Mouse (Mus musculus) neural tube, embryonic 14.5 days (tissue): ENCODE data around the gene Zfp618. TPM values are rescaled to one million over a fixed set of nuclear protein-coding genes. Genes with fewer than 3 reads are reported as not detected.

Source experiments
- ATAC-seq: fragments of 200-750 bp; cut with Nextera tagmentation; 2 replicates; pipeline ENCODE4 v1.8.0; 2017; ENCODE audit warnings: low read depth, mild to moderate bottlenecking, moderate TSS enrichment, moderate library complexity
- H3K27ac ChIP-seq: fragments of 300-500 bp; sonication (generic); 2 replicates; pipeline ENCODE4 v1.5.1; 2014; ENCODE audit warnings: low read depth, mild to moderate bottlenecking, control low read depth, low read length, moderate library complexity, mixed read lengths
- H3K27me3 ChIP-seq: fragments of 300-500 bp; sonication (generic); 2 replicates; pipeline ENCODE4 v1.6.1; 2014; ENCODE audit warnings: low read length; ENCODE audit not compliant: control insufficient read depth, insufficient read depth
- H3K36me3 ChIP-seq: fragments of 300-500 bp; sonication (generic); 2 replicates; pipeline ENCODE4 v1.6.1; 2014; ENCODE audit warnings: low read length, mixed read lengths; ENCODE audit not compliant: control insufficient read depth, insufficient read depth
- H3K4me1 ChIP-seq: fragments of 300-500 bp; sonication (generic); 2 replicates; pipeline ENCODE4 v1.6.1; 2014; ENCODE audit warnings: low read length; ENCODE audit not compliant: control insufficient read depth, insufficient read depth
- H3K4me2 ChIP-seq: fragments of 300-500 bp; sonication (generic); 2 replicates; pipeline ENCODE4 v1.6.1; 2014; ENCODE audit warnings: mild to moderate bottlenecking, low read depth, low read length, control low read depth
- H3K4me3 ChIP-seq: fragments of 300-500 bp; sonication (generic); 2 replicates; pipeline ENCODE4 v1.5.1; 2014; ENCODE audit warnings: low read depth, low read length, control low read depth, mixed read lengths
- H3K9ac ChIP-seq: fragments of 300-500 bp; sonication (generic); replicated peaks from 2 replicates; pipeline ENCODE4 v1.6.1; 2014; ENCODE audit warnings: low read depth, mild to moderate bottlenecking, control low read depth, low read length, mixed read lengths
- H3K9me3 ChIP-seq: fragments of 300-500 bp; sonication (generic); 2 replicates; pipeline ENCODE4 v1.6.1; 2016; ENCODE audit warnings: low read length; ENCODE audit not compliant: control insufficient read depth
- WGBS: fragments of 180-500 bp; shearing (Covaris S2); extraction: QIAGEN DNeasy Blood & Tissue Kit; methylation state at CpG from one replicate; pipeline ENCODE4 v1.1.7; 2014; 5-methylcytosine and 5-hydroxymethylcytosine counted together
- polyA plus RNA-seq: library from polyadenylated mRNA; unstranded; fragments of >200 nt; fragmentation: Nextera tagmentation; extraction: Ambion mirVana; gene quantifications from 2 replicates; pipeline ENCODE4 v1.2.1, GENCODE M21; 2014

The Zfp618 gene
- polyA plus RNA-seq, 1 experiment from 2014 or later = 30.2 TPM

GRCm38 (mm10) chr4:62969526-62969925, 4.2 kb downstream of the Zfp618 start:
- H3K4me1 ChIP-seq = peaks cover 6% of the 10 kb centered on the region; the same call in 1 of the 2 replicates
- H3K27me3 ChIP-seq = no peaks in the 10 kb centered on the region
- H3K9ac ChIP-seq = no peak overlapping the region
- no peak for ATAC-seq
- H3K9me3 ChIP-seq = no peaks in the 10 kb centered on the region
- no peak overlapping the region for H3K4me2 ChIP-seq
- WGBS = 91% methylated on average over 5 of the region's 5 CpGs
- H3K27ac ChIP-seq = no peak overlapping the region
- H3K4me3 ChIP-seq = no peak overlapping the region
- H3K36me3 ChIP-seq = no peaks in the 10 kb centered on the region

GRCm38 (mm10) chr4:62971991-62972390, 6.6 kb downstream of the Zfp618 start:
- Histone ChIP-seq H3K27me3 (no peaks in the 10 kb centered on the region), H3K4me1 (peaks cover 8% of the 10 kb centered on the region; the same call in 1 of the 2 replicates), H3K9me3 (no peaks in the 10 kb centered on the region), H3K9ac (no peak overlapping the region), H3K4me2 (no peak overlapping the region), H3K36me3 (no peaks in the 10 kb centered on the region), H3K4me3 (no peak overlapping the region), H3K27ac (no peak overlapping the region)
- no peak for ATAC-seq
- 87% methylated on average over 1 of the region's 1 CpGs for WGBS

- no peak overlapping the region for H3K27ac ChIP-seq
- H3K4me3 ChIP-seq = no peak overlapping the region
- H3K36me3 ChIP-seq = no peaks in the 10 kb centered on the region
- peaks cover 9% of the 10 kb centered on the region for H3K4me1 ChIP-seq
- no peak overlapping the region for H3K4me2 ChIP-seq
- H3K9ac ChIP-seq = no peak overlapping the region
- no peaks in the 10 kb centered on the region for H3K27me3 ChIP-seq
- WGBS = 65% methylated on average over 3 of the region's 3 CpGs
- no peaks in the 10 kb centered on the region for H3K9me3 ChIP-seq
- ATAC-seq = no peak
Measured at GRCm38 (mm10) chr4:62973086-62973485, 7.7 kb downstream of the Zfp618 start.

GRCm38 (mm10) chr4:62974901-62975300, 9.5 kb downstream of the Zfp618 start:
- Histone ChIP-seq H3K9ac (no peak overlapping the region), H3K4me3 (no peak overlapping the region), H3K4me2 (no peak overlapping the region), H3K27ac (no peak overlapping the region), H3K4me1 (peaks cover 22% of the 10 kb centered on the region), H3K27me3 (no peaks in the 10 kb centered on the region), H3K36me3 (no peaks in the 10 kb centered on the region), H3K9me3 (no peaks in the 10 kb centered on the region)
- WGBS = 85% methylated on average over 2 of the region's 2 CpGs
- ATAC-seq = no peak

- Histone ChIP-seq H3K4me2 (no peak overlapping the region), H3K27me3 (no peaks in the 10 kb centered on the region), H3K36me3 (no peaks in the 10 kb centered on the region), H3K27ac (no peak overlapping the region), H3K9me3 (no peaks in the 10 kb centered on the region), H3K4me3 (no peak overlapping the region), H3K9ac (no peak overlapping the region), H3K4me1 (peaks cover 22% of the 10 kb centered on the region)
- WGBS = 82% methylated on average over 6 of the region's 6 CpGs
- no peak for ATAC-seq
Measured at GRCm38 (mm10) chr4:62975541-62975940, 10.2 kb downstream of the Zfp618 start.

- 91% methylated on average over 6 of the region's 6 CpGs for WGBS
- H3K36me3 ChIP-seq = no peaks in the 10 kb centered on the region
- H3K27me3 ChIP-seq = no peaks in the 10 kb centered on the region
Measured at GRCm38 (mm10) chr4:62977454-62977853, 12.1 kb downstream of the Zfp618 start.

GRCm38 (mm10) chr4:62978501-62978911, 13.1 kb downstream of the Zfp618 start:
- Histone ChIP-seq H3K9ac (no peak overlapping the region), H3K4me1 (peaks cover 22% of the 10 kb centered on the region), H3K36me3 (no peaks in the 10 kb centered on the region), H3K4me2 (no peak overlapping the region; the same call in 1 of the 2 replicates), H3K27ac (peak overlapping the region; percentile 28; the same call in 1 of the 2 replicates), H3K4me3 (no peak overlapping the region), H3K9me3 (no peaks in the 10 kb centered on the region), H3K27me3 (no peaks in the 10 kb centered on the region)
- 24% methylated on average over 10 of the region's 10 CpGs for WGBS
- ATAC-seq = peak; percentile 76

More at GRCm38 (mm10) chr4:62977454-62977853, 12.1 kb downstream of the Zfp618 start:
- no peak overlapping the region for H3K27ac ChIP-seq
- H3K4me3 ChIP-seq = no peak overlapping the region
- no peak for ATAC-seq
- H3K9ac ChIP-seq = no peak overlapping the region
- H3K4me2 ChIP-seq = no peak overlapping the region
- H3K9me3 ChIP-seq = no peaks in the 10 kb centered on the region
- H3K4me1 ChIP-seq = peaks cover 22% of the 10 kb centered on the region

- H3K4me1 ChIP-seq = peaks cover 17% of the 10 kb centered on the region
- no peak overlapping the region for H3K27ac ChIP-seq
- H3K4me3 ChIP-seq = no peak overlapping the region
- no peaks in the 10 kb centered on the region for H3K9me3 ChIP-seq
- no peaks in the 10 kb centered on the region for H3K36me3 ChIP-seq
- no peak for ATAC-seq
- no peak overlapping the region for H3K4me2 ChIP-seq
- no peaks in the 10 kb centered on the region for H3K27me3 ChIP-seq
- WGBS = 90% methylated on average over 2 of the region's 2 CpGs
- H3K9ac ChIP-seq = no peak overlapping the region
Measured at GRCm38 (mm10) chr4:62981572-62981971, 16.2 kb downstream of the Zfp618 start.

- no peaks in the 10 kb centered on the region for H3K36me3 ChIP-seq
- 97% methylated on average over 5 of the region's 5 CpGs for WGBS
- no peak overlapping the region for H3K27ac ChIP-seq
- no peak overlapping the region for H3K9ac ChIP-seq
- no peaks in the 10 kb centered on the region for H3K9me3 ChIP-seq
- H3K4me2 ChIP-seq = no peak overlapping the region
- no peak for ATAC-seq
- H3K4me1 ChIP-seq = peaks cover 8% of the 10 kb centered on the region
- no peaks in the 10 kb centered on the region for H3K27me3 ChIP-seq
- no peak overlapping the region for H3K4me3 ChIP-seq
Measured at GRCm38 (mm10) chr4:62983556-62983955, 18.2 kb downstream of the Zfp618 start.
